Mouse (Mus musculus) brain, adult 2 months (tissue): ENCODE measurements at regions not wholly inside any gene's neighbourhood (a gene's known extent, or its start where the extent isn't known, plus 50 kb on each side); places are given as distances from the start of the nearest gene placed in this dataset.

ENCODE experiments used
- DNase-seq: peaks from one replicate; pipeline ENCODE4 v3.0.0; 2011; ENCODE audit warnings: low read depth, low spot score

- DNase-seq, result no peak
These were observed 70.5 kb upstream of the Yae1d1 start for GRCm38 (mm10) chr13:18063677-18064076.

- no peak for DNase-seq
These were observed 67.1 kb upstream of the Yae1d1 start for GRCm38 (mm10) chr13:18060265-18060664.

GRCm38 (mm10) chr13:18057231-18057912, 64.2 kb upstream of the Yae1d1 start:
- DNase-seq, result peak; percentile 85

GRCm38 (mm10) chr13:18056816-18057215, 63.7 kb upstream of the Yae1d1 start:
- DNase-seq, result no peak

- no peak for DNase-seq
These were observed 50.0 kb upstream of the Yae1d1 start for GRCm38 (mm10) chr13:18043154-18043553.
